Mouse (Mus musculus) small intestine, adult 2 months (tissue): ENCODE results near the gene Ndufa6.

ENCODE experiments used
- CTCF ChIP-seq: fragments of 200-500 bp; IDR thresholded peaks from 2 replicates; pipeline ENCODE4 v1.5.1; 2012; ENCODE audit warnings: low read depth, mild to moderate bottlenecking, control low read depth, inconsistent platforms, low read length, moderate library complexity, mixed read lengths; ENCODE audit not compliant: insufficient replicate concordance, insufficient read length; ENCODE audit errors: extremely low read depth
- POLR2A ChIP-seq: fragments of 200-500 bp; IDR thresholded peaks from 2 replicates; pipeline ENCODE4 v1.6.1; 2012; ENCODE audit warnings: low read depth, mild to moderate bottlenecking, control low read depth, inconsistent platforms, low read length, moderate library complexity

DNA sequence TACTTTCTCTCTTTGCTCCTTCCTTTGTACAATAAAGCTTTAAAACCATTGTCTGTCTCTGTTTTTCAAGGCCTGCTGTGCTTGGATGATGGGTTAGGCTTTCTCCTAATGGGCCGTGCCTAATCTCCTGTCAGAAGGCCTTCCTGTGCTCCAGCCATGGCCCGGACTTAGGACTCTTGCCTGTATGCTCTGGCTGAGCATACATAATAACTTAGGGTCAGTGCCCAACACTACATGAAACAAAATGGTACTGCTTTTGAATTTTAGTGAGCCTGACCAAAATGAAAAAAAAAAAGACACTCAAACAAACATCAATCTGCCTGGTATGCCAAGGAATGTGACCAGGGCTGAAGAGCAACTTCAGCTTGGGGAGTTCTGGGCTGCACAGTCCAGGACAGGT is 47.4 kb upstream of the Ndufa6 start:
- no peak for TF ChIP-seq POLR2A
- TF ChIP-seq CTCF, result no peak
